Mouse (Mus musculus) cerebellum, adult 9-11 months (tissue): ENCODE results near the gene Serpine3.
"Not testable (repeated sequence)": the region's sequence is repeated elsewhere in the genome, so short reads cannot be mapped to it uniquely, and the experiment has no call there.

Experiments
- DNase-seq: peaks from one replicate; pipeline ENCODE4 v3.0.0; 2022

Serpine3 gene

DNA sequence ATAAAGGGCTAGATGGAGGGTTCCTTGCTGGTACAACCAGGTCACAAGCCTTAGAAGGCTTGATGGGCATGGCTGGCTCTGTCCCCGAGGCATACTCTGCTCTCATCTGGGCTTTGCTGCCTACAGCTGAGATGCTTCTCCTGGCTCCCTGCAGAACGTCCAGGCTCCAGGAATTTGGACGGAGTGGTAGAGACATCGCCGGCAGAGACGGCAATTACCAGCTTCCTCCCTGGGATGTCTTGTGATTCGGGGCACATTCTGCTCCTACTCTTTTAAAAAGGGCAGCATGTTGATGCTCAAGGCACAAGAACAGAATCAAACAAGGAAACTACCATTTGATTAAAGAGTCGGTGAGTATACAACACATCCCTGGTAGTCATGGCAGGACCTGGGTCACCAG is at the start of gene Serpine3:
Gene Serpine3 (plus strand): TSS at position 301 of the 400 bp plus-strand sequence.
- no peak for DNase-seq

DNA sequence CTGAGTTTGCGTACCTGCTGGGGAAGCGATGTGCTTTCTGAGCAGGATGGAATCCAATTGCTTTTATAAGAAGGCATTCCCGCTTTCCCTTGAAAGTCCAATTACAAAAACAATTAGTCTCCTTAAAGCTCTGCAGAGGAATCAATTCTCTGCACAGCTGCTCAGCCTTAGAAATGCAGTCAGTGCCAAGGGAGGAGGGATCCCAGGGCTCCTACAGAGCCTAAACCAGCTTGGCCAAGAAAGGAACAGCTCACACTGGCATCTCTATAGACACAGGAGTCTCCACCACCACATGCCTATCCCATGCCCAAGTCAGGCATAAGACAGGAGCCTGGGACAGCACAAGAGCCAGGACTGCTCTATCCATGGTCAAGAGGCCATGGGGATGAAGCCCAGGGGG is 41.1 kb upstream of the Serpine3 start:
- DNase-seq: no peak

DNA sequence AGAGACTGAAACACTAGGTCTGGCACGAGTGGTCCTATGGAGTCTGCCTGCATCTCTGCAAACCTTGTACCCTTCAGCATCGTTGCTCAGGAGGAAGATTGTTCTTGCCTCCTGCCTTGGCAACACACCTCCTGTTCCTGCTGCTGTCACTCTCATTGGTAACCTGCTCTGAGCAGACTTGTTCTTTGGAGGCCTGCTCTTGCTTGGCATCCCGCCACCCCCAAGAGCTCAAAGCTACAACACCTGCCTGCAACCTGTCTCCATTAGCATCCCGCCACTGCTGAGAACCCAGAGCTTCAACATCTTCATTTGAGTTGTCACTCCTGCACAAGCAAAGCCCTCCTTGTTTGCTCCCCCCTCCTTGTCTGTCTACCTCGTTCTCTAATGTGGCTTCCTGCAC is 35.5 kb upstream of the Serpine3 start:
- DNase-seq: peak; percentile 91

DNA sequence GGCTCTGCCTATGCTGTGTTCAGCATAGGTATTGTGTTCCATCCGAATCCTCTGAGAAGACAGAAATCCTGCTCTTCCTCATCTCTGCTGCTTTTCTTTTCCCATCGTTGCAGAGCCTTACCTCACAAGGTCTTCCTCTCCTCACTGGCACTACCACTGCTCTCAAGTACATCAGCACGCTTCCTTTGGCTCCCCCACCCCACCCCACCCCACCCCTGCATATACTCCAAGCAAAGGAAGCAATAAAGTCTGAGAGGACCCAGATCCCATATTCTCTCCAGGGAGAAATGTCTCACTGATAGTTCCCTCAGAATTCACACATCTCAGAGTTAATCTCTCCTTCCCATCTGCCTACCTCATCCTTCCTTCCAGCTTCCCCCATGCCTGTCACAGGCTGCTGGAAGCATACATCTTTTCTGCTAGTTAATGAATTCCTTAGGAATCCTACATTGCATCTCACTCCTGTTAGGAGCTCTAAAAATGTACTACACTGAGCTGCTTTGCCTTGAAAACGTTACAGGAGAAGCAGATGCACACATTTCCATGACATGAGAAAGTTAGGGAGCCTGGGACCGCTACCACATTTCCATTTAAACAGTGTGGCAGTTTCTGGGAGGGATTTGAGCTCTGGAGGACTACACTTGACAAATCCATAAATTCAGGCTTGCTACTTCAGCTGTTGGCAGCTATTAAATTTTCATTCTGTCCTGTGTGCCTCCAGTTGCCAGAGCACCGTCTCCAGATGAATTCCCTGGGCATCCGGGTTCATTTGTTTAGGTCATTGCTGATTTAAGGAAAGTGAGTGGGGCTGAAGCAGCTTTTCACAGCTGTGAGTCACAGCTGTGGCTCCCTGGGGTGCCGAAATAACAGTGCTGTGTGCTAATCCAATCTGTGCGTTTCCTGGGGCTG is 25.8 kb upstream of the Serpine3 start:
- no peak for DNase-seq

DNA sequence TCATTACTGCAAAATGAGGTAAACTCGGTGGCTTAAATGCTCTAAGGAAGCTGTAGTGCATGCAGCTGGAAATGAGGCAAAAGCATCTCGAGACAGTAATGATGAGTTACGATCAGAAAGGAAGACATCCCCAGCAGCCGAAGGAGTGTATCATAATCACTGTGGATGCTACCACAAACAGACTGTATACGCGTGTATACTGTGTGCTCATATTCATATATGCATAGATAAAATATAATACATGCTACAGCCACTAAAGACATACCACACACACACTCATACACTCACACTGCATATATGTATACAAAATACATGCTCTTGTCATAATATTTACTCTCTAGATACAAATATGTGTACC is 25.1 kb upstream of the Serpine3 start:
- no peak for DNase-seq

DNA sequence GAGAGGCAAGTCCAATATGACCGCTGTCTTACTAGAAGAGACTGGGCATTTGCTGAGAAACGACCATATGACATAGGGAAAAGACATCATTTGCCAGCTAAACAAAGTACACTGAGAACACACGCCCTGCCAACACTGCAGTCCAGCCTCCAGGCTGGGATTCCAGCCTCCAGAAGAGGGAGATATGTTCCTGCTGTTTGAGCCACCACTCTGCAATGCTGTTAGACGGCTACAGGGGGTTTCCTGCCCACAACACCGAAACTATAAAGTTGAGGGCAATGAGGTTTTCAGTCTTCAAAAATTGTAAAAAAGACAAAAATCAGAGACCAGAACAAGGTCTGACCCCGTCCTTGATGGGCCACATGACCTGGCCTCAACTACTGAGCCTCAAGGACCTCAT is 24.4 kb upstream of the Serpine3 start:
- no peak for DNase-seq

DNA sequence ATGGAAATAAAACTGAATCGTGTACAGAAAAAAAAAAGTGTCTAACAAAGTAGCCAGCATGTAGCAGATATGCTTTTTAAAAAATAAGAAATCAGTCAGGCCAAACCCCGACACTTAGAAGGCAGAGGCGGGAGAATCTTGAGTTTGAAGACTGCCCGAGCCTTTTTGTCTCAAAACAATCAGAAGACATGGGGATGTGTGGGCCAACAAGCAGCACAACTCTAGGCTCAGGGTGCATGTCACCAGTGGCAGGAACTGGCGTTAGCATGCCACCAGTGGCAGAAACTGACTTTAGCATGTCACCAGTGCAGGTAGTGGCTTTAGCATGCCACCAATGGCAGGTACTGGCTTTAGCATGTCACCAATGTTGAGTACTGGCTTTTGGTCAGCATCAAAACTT is 23.9 kb upstream of the Serpine3 start:
- DNase-seq: no peak

DNA sequence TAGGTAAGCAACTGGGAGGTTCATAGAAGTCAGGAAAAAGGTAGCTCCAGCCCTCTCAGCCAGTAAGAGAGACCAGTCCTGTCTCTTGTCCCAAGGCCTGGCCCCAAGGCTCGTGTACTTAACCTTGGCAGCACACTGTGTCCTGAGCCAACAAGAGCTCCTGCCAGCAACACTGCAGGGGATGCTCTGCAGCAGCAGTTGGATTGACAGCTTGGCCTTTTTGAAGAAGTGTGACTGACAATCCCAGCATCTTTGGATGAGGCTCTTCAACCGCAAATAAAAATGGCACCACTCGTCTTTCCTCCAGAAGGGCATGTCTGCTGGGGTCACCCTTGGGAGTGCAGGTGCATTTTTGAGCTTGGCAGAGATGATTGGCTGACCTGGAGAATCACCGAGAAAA is 23.1 kb upstream of the Serpine3 start:
- no peak for DNase-seq

DNA sequence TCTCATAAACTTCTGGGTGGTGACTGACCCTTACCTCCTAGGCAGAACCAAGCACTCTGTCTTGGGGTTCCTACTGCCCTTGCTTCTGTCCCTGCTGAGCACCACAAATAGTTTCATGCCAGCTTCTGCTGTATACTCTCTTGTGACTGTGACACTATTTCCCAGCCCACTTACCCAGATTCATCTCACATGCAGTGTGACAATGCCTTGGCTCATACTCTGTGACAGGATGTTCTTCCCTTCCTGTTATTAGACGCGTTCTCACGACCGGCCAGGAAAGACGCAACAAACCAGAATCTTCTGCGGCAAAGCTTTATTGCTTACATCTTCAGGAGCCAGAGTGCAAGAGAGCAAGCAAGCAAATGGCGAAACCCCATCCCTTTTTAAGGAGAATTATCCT is 21.1 kb upstream of the Serpine3 start:
- not testable (repeated sequence) for DNase-seq

DNA sequence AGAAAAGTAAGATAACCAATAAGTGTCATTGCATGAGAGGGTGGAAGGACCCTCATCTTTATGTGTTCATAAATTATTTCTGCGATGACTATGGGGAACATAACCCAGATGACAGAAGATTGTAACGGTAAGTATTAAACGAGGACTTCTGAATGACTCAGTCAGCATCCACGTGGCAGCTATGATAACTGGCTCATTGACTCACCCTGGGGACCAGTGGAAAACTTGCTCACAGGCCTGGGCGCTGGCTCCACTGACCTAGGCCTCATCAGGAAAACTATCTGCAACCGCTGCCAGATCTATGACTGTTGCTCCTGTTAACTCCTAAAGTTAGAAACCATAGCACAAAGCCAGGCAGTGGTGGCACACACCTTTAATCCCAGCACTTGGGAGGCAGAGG is 15.1 kb upstream of the Serpine3 start:
- DNase-seq: no peak

DNA sequence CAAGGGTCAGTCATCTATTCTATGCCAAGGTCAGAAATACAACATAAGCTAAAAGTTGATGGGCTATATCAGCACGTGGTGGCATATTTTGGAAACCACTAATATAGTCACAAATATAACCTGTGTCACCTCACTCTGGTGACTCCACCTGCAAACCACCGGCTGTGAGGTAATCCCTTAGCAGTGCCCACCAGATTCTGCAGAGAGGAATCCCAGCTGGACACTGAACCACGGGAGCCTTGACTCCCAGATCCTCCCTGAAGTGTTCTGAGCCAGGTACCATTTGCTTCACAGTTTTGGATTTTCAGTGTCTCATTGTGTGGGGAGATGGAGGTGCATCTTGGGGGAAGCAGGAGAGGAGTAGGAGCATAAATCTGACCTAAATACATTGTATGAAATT is 13.1 kb upstream of the Serpine3 start:
- no peak for DNase-seq

DNA sequence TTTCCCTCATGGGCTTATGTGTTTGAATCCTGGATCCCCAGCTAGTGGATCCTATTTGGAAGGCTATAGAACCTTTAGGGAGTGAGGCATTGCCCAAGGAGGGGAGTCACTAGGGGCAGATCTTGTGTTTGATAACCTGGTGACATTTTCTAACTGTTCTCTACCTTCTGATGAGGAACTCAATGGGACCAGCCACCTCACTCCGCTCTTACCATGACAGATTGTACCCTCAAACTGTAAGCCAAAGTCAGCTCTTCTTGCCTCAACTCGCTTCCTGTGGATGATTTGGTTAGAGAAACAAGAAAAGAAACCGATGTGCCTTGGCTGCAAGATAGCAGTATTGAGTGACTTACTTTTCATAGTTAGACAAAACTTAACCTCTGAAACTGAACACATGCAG is 11.7 kb upstream of the Serpine3 start:
- DNase-seq: no peak

DNA sequence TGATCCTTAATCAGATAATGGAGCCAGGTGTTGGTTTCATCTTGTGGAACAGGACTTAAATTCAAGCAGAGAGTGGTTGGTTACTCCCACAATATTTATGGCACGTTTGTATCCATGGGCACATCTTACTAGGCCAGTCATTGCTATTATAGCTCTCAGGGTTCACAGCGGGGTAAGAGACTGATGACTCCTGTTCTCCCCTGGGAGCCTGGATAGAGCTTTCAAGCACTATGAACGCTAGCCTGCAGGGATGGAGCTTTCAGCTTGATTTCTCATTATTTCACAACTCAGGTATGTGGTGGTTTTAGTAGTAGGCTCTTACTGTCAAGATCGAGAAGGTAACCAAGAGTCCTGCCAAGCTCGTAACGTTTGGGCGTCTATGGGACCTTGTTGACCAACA is 7.5 kb upstream of the Serpine3 start:
- no peak for DNase-seq

DNA sequence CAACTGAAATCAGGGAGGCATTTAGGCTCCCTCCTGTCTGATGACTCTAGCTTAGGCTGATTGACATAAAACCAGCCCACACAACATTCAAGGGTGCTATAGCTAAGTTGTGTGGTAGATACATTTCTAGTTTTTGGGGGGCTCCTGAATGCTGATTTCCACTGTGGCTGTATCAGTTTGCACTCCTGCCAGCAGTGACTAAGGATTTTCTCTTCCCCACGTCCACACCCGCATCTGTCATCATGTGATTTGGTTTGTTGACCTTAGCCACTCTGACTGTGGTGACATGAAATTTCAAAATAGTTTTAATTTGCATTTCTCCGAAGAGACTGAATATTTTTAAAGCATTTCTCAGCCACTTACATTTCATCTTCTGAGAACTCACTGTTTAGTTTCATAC is 6.0 kb upstream of the Serpine3 start:
- DNase-seq: no peak

DNA sequence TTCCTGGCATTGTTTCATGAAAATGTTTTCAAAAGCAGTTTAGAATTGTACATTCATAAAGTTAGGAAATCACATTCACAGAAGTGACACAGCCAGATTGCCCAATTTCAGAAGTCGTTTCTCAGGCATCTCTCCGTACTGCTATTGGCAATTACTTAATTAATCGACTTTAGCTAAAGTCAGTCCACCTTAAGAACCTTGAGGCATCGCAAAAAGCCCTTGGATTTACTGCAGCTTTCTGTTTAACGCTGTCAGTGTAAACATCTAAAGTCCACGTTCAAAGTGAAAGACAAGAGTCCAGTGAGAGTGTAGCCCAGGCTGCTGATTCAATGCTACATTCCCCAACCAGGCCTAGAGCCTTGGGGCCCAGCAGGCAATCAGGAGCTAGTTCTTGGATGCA is 1.1 kb upstream of the Serpine3 start:
- DNase-seq: no peak

DNA sequence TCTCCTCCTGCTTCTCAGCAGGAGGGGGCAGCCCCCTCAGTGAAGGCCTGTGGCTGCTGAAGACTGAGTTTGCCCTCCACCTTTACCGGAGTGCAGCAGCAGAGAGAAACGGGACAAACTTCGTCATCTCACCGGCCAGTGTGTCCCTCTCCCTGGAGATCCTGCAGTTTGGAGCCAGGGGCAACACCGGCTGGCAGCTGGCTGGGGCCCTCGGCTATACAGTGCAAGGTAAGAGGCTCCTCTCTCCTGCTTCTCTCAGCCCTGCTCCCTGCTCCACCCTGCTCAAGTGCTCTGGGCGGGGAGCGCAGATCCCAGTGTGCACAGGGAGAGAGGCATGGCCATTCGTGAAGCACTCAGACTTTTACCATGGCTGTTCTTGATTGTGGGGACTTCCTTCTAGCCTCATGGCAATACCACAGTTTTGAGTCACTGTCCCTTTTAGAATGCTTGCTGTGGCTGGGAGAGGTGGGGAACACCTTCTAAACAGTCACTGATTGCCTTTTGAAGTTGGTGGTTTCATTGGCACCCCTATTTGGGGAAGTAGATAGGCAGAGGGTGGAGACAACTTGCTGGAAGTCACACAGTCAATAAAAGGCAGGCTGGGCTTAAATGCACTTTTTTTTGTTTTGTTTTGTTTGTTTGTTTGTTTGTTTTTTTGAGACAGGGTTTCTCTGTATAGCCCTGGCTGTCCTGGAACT is 1.7 kb downstream of the Serpine3 start:
- DNase-seq: no peak

DNA sequence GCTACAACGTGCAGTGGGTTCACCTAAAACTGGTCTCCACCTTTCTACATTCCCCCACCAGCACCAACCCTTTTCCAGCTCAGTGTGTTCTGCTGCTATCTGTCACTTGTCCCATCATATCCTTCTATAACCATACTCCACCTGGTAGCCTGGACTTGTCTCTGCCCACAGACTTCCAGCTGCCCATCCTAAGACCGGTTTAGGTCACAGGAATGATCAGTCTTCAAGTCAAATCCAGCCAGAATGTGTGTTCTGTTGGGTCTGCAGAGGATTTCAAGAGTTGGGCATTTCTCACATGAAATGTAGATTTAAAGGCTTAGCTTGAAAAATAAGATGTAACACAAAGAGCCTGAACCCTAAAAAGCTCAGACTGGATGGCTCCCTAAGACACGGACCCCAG is 10.2 kb downstream of the Serpine3 start:
- DNase-seq: peak; percentile 5

DNA sequence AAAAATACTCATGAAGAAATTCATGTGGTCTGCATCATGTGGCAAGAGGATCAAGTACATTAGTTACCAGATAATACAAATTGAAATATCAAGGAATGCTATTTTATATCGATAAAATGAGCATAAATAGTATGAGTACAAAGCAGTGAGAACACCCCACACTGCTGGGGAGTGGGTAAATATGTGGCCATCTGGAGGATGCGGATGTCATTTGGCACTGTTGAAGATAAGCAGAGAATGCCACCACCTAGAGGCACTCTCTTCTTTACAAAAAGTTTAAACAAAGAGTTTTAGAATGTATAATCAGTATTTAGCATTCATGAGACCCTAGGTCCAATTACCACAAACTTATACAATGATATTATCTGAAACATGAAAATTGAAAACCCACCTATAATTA is 54.7 kb downstream of the Serpine3 start:
- no peak for DNase-seq

DNA sequence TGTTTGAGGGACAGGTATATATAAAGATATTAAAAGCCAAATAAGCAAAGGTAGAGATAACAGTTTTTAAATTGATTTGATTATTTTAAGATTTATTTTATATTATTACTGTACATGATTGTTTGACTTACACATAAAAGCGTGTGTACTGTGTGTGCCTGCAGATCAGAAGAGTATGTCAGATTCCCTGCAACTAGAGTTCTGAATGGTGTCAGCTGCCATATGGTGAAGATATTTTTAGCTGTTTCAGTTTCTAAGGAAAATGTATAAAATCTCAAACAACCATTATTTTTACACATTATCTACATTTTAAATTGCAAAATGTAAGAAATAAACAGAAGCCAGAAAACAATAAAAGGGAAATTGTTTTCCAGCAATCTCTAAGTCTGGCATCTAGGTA is 58.2 kb downstream of the Serpine3 start:
- DNase-seq: no peak

DNA sequence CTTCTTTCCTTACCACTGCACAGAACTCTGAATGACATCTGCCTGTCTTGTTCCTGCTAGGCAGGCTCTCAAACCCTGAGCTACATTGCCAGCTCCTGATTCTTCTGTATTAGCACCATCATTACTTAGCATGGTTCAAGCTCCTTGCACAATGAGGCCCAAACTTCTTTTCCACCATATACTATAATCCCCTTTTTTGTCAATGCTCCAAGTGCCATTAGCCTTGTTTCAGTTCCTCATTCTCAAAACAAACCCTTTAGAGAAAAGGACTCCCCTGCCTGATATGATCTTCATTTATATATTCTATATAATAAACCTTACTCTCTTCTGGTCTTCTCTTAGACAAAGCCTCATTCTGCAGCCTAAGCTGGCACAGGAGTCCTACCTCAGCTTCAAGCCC is 61.1 kb downstream of the Serpine3 start:
- DNase-seq: no peak

DNA sequence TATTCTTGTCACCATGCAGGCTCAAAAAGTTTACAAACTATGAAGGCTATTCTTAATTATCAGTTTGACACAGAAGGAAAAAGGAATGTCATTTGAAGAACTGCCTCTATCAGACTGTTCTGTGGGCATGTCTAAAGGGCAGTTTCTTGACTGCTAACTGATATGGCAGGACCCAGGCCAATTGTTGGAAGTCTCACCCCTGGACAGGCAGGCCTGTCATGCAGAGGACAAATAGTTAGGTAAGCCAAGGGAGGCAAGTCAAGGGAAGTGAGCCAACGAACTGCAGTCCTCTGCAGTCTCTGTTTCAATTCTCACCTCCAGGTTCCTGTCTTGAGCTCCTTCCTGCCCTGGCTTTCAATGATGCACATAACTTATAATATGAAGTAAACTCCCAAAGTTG is 68.4 kb downstream of the Serpine3 start:
- DNase-seq: no peak

DNA sequence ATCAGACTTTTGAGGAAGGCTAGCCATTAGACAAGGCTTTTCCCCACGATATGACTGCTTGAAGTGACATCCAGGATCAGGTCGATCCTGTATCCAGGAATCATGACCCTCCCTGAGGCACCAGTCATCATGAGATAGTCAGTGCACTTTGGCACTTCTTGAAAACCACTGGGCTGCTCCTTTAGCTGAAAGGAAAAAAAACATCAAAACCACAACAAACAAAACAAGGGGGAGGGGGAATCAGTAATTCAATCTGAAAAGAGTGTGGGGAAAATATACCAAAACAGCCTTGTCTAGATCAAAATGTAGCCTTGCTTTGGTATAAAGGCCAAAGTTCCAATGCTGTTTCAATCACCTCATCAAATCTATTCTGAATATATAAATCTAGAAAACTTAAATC is 70.2 kb downstream of the Serpine3 start:
- DNase-seq: no peak

DNA sequence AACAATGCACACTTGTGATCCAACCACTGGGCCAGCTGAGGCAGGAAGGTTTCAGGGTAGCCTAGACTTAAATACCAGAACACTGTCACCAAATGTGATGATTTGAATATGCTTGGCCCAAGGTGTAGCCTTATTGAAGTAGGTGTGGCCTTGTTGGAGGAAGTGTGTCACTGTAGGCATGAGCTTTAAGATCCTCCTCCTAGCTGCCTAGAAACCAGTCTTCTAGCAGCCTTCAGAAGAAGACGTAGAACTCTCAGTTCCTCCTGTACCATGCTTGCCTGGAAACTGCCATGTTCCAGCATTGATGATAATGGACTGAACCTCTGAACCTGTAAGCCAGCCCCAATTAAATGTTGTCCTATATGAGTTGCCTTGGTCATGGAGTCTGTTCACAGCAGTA is 72.2 kb downstream of the Serpine3 start:
- no peak for DNase-seq
